Mouse (Mus musculus): ENCODE measurements around the gene Armc12.

DNA sequence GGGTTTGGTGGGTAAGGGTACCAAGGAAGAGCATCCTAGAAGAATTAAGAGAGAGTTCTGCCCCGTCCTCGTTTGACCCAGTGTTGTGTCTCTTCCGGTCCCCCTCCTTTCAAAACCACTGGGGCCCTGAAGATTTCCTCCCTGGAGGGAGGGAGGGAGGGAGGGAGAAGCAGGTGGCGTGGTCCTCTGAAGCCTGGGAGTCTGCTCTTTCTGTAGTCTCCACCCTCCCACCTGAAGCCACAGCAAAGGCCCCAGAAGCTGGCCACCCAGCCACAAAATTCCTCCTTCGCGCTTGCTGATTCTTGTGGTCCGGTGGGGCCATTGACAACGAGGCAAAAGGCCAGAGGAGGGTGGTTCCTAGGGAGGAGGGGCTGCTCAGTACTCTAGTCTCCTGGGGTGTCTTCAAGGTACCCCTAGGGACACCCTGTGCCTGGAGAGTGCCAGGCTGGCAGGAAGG, 12.0 kb upstream of the Armc12 start:
- TF ChIP-seq POLR2A (IDR thresholded peaks at IDR 0.05; ENCODE audit: insufficient read depth, low read length) (no peak), CTCF (IDR thresholded peaks at IDR 0.05; ENCODE audit: low read depth, low read length) (no peak)
